Mouse (Mus musculus) liver, embryonic 18 days (tissue): ENCODE data around the gene Hrk. TPM values are rescaled to one million over a fixed set of nuclear protein-coding genes. Genes with fewer than 3 reads are reported as not detected.

Source experiments
- polyA plus RNA-seq: library from polyadenylated mRNA; depleted of rRNA; stranded (reverse); fragments of >200 nt; gene quantifications from 2 replicates; pipeline ENCODE4 v1.2.3, GENCODE M21; 2012; rRNA removed

Hrk gene
- under 0.01 and 0.01 TPM in 2 replicates for polyA plus RNA-seq

DNA sequence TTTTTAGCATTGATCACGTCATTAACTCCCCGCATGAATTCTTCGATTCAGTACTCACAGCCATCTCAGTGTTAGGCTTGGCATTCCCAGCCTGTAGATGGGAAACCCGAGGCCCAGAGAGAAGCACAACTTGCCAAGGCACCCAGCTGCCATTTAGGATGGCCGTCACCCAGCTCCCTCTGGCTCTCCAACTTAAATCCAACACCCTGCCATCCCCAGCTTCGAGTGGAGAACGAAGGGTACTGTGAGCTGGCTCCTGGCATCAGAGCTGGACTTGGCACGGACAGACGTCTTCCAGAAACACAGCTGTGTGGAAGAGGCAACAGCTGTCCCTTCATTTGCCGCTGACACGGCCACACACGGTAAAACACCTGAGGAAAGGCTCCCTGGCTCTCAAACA lies at the start of gene Hrk:
Gene Hrk (plus strand): TSS at position 68 of the 400 bp plus-strand sequence.

DNA sequence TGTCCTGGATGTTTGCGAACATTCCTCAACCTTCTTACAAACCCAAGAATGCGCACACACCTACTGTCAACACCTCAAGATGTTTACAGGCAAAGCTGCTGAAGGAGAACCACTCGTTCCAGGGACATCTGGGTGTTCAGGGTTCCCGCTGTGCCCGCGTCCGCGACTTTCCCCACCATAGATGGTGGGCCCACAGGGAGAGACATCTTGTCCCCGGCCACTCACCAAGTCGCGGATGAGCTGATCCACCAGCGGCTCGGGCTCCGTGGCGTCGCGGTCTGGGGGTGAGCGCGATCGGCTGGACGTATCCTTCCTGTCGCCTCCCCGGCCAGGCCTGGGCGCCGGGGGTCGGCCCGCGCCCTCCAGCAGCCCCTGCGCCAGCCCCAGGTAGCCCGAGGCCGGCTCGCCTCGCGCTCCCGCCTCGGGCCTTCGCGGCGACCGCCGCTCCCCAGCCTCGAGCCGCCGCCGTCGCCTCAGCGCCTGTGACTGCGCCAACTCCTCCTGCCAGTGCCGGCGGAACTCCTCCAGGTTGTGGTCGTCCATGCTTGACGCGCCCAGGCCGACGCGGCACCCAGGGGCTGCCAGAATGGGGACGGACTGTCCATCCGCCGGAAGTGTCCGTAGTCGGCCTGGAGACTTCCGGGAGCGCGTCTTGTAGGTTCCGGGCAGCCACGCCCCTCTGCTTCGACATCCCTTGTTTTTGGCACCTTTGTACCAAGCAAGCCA lies 9.4 kb upstream of the Hrk start, which contains the start of gene Fbxw8:
Gene Fbxw8 (minus strand): TSS at position 626 of the 726 bp plus-strand sequence.

Other genes starting within 250 kb of the Hrk start
- 20.4 and 22.2 TPM in 2 replicates for gene Fbxo21, start 187.9 kb upstream of the Hrk start, polyA plus RNA-seq
- 1.2 and 1.4 TPM in 2 replicates for gene Tesc, start 136.9 kb upstream of the Hrk start, polyA plus RNA-seq
- 11.2 and 12.3 TPM in 2 replicates for gene Fbxw8, start 9.2 kb upstream of the Hrk start, polyA plus RNA-seq
- 0.59 and 0.77 TPM in 2 replicates for gene Rnft2, start 80.5 kb downstream of the Hrk start, polyA plus RNA-seq
- 1.7 and 2.3 TPM in 2 replicates for gene 2410131K14Rik, start 80.6 kb downstream of the Hrk start, polyA plus RNA-seq